ENCODE assay signal across 20 mouse cellular contexts in genomic region chr1:39212982-39213381, GRCm38 (mm10).
"Had no signal": no experiment of that assay in that cellular context is flagged by ENCODE, and none has a peak within 500 bp of the region (broad histone marks: within the 10 kb centered on the region; RNA-seq: fewer than 3 reads in every experiment).

No protein-coding gene starts in this region.

- ATAC-seq: liver, postnatal 0 days; lung, postnatal 0 days; midbrain, embryonic 13.5 days; midbrain, embryonic 15.5 days had no signal

- DNase-seq: liver, embryonic 13.5 days; liver, postnatal 0 days; lung, adult 2 months; lung, postnatal 14 days; lung, postnatal 36 days; right cerebral cortex, postnatal 25 days; right cerebral cortex, postnatal 4 days; spleen, adult 18-20 months; thymus, adult 18-20 months; thymus, postnatal 14 days; thymus, postnatal 36 days had no signal

- H3K4me1 ChIP-seq: liver, embryonic 13.5 days; liver, embryonic 15.5 days; midbrain, embryonic 13.5 days; midbrain, embryonic 15.5 days; neural tube, embryonic 12.5 days had no signal

- H3K9ac ChIP-seq: liver, embryonic 13.5 days; liver, embryonic 15.5 days; liver, postnatal 0 days; lung, embryonic 15.5 days; midbrain, embryonic 13.5 days; midbrain, embryonic 15.5 days; neural tube, embryonic 12.5 days had no signal

- H3K9me3 ChIP-seq: liver, embryonic 13.5 days; liver, embryonic 15.5 days; lung, embryonic 15.5 days; megakaryocyte, embryonic 14.5 days; midbrain, embryonic 13.5 days; midbrain, embryonic 15.5 days; neural tube, embryonic 12.5 days had no signal

- H3K36me3 ChIP-seq: liver, embryonic 13.5 days; liver, embryonic 15.5 days; lung, embryonic 15.5 days; midbrain, embryonic 13.5 days; midbrain, embryonic 15.5 days; neural tube, embryonic 12.5 days had no signal

- H3K27me3 ChIP-seq: liver, embryonic 13.5 days; liver, embryonic 15.5 days; lung, embryonic 15.5 days; midbrain, embryonic 13.5 days; midbrain, embryonic 15.5 days; neural tube, embryonic 12.5 days had no signal

- H3K27ac ChIP-seq: liver, embryonic 13.5 days; liver, embryonic 15.5 days; lung, embryonic 15.5 days; macrophage; midbrain, embryonic 13.5 days; midbrain, embryonic 15.5 days; neural tube, embryonic 12.5 days had no signal

- H3K4me3 ChIP-seq: liver, embryonic 13.5 days; liver, embryonic 15.5 days; lung, embryonic 15.5 days; megakaryocyte, embryonic 14.5 days; midbrain, embryonic 13.5 days; midbrain, embryonic 15.5 days; neural tube, embryonic 12.5 days had no signal

- H3K4me2 ChIP-seq: liver, embryonic 13.5 days; liver, embryonic 15.5 days; lung, embryonic 15.5 days; midbrain, embryonic 11.5 days; midbrain, embryonic 13.5 days; midbrain, embryonic 15.5 days; neural tube, embryonic 12.5 days had no signal
